Mouse (Mus musculus): Measurements from ENCODE around the gene Cav1. TPM values are rescaled to one million over a fixed set of nuclear protein-coding genes. Genes with fewer than 3 reads are reported as not detected.
A peak's percentile ranks its signal among the peaks of the same experiment; 100 is the strongest.

Gene Cav1
- polyA plus RNA-seq (2014; fragmentation: Nextera tagmentation; extraction: Ambion mirVana) = 287 and 313 TPM in 2 replicates

DNA sequence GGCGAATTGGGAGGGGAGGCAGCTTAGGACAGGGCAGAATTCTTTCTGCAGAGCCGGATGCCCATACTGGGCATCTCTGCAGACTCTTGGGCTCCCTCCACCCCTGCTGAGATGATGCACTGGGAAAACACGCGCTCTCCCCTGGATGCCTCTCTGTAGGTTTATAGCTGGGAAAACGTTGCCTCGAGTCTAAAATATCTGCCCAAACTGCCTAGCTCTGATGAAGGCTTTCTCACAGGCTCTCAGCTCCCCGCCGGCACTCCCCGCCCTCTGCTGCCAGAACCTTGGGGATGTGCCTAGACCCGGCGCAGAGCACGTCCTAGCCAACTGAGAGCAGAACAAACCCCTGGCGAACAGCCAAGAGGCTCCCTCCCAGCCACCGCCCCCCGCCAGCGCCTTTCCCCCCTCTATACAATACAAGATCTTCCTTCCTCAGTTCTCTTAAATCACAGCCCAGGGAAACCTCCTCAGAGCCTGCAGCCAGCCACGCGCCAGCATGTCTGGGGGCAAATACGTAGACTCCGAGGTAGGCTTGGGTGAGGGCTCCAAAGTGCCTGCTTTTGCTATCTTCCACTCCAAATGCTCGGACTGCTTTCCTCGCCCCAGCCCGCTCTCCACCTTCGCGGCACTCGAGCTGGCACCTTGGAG is at the start of gene Cav1:
Cav1 (plus strand) TSS at position 382 of the 648 bp plus-strand sequence.
- H3K27ac ChIP-seq (replicated peaks in 1 of 2; ENCODE audit: control insufficient read depth in 1 of 2, insufficient read depth in 1 of 2, low read depth in 2 of 2, low read length in 2 of 2) = peak within 1 kb of the TSS; percentile 78 to 85
- under 1% methylated on average over 26 of the region's 26 CpGs for WGBS

GRCm38 (mm10) chr6:17258142-17258541 is 48.0 kb upstream of the Cav1 start:
- Histone ChIP-seq H3K9me3 (ENCODE audit: control insufficient read depth, low read length) (no peaks in the 10 kb centered on the region), H3K4me2 (ENCODE audit: low read length) (no peak overlapping the region), H3K27ac (replicated peaks in 1 of 2; ENCODE audit: control insufficient read depth in 1 of 2, insufficient read depth in 1 of 2, low read depth in 2 of 2, low read length in 2 of 2) (no peak overlapping the region), H3K4me3 (ENCODE audit: control insufficient read depth in 1 of 2, insufficient read depth in 1 of 2, low read depth in 1 of 2, low read length in 2 of 2) (no peak overlapping the region), H3K4me1 (ENCODE audit: control insufficient read depth in 2 of 2, insufficient read depth in 2 of 2, low read length in 2 of 2) (no peaks in the 10 kb centered on the region), H3K9ac (ENCODE audit: low read length) (no peak overlapping the region), H3K36me3 (ENCODE audit: control insufficient read depth, insufficient read depth, low read length) (no peaks in the 10 kb centered on the region), H3K27me3 (ENCODE audit: control insufficient read depth, insufficient read depth, low read length) (no peaks in the 10 kb centered on the region)
- 91% methylated on average over 1 of the region's 1 CpGs for WGBS
- no peak for ATAC-seq (ENCODE audit: insufficient number of reproducible peaks, insufficient read depth, low FRiP score, low read depth)

More for the DNA sequence above, at the start of gene Cav1:
- ATAC-seq (ENCODE audit: insufficient number of reproducible peaks, insufficient read depth, low FRiP score, low read depth) = peak; percentile 77
- Histone ChIP-seq H3K4me3 (ENCODE audit: control insufficient read depth in 1 of 2, insufficient read depth in 1 of 2, low read depth in 1 of 2, low read length in 2 of 2) (peak within 1 kb of the TSS; percentile 64), H3K9ac (ENCODE audit: low read length) (peak within 1 kb of the TSS; percentile 78), H3K36me3 (ENCODE audit: control insufficient read depth, insufficient read depth, low read length) (no peaks in the 10 kb centered on the region), H3K9me3 (ENCODE audit: control insufficient read depth, low read length) (no peaks in the 10 kb centered on the region), H3K27me3 (ENCODE audit: control insufficient read depth, insufficient read depth, low read length) (no peaks in the 10 kb centered on the region), H3K4me2 (ENCODE audit: low read length) (peak within 1 kb of the TSS; percentile 96), H3K4me1 (ENCODE audit: control insufficient read depth in 2 of 2, insufficient read depth in 2 of 2, low read length in 2 of 2) (peaks cover 2 to 5% of the 10 kb centered on the region in 2 experiments; a peak in 2 of 4 replicates)

GRCm38 (mm10) chr6:17258911-17259310 is 47.2 kb upstream of the Cav1 start:
- Histone ChIP-seq H3K27me3 (ENCODE audit: control insufficient read depth, insufficient read depth, low read length) (no peaks in the 10 kb centered on the region), H3K27ac (replicated peaks in 1 of 2; ENCODE audit: control insufficient read depth in 1 of 2, insufficient read depth in 1 of 2, low read depth in 2 of 2, low read length in 2 of 2) (no peak overlapping the region), H3K4me1 (ENCODE audit: control insufficient read depth in 2 of 2, insufficient read depth in 2 of 2, low read length in 2 of 2) (no peaks in the 10 kb centered on the region), H3K36me3 (ENCODE audit: control insufficient read depth, insufficient read depth, low read length) (no peaks in the 10 kb centered on the region), H3K4me2 (ENCODE audit: low read length) (no peak overlapping the region), H3K9me3 (ENCODE audit: control insufficient read depth, low read length) (no peaks in the 10 kb centered on the region), H3K4me3 (ENCODE audit: control insufficient read depth in 1 of 2, insufficient read depth in 1 of 2, low read depth in 1 of 2, low read length in 2 of 2) (no peak overlapping the region), H3K9ac (ENCODE audit: low read length) (no peak overlapping the region)
- ATAC-seq (ENCODE audit: insufficient number of reproducible peaks, insufficient read depth, low FRiP score, low read depth) = no peak
- 53% methylated on average over 1 of the region's 1 CpGs for WGBS

DNA sequence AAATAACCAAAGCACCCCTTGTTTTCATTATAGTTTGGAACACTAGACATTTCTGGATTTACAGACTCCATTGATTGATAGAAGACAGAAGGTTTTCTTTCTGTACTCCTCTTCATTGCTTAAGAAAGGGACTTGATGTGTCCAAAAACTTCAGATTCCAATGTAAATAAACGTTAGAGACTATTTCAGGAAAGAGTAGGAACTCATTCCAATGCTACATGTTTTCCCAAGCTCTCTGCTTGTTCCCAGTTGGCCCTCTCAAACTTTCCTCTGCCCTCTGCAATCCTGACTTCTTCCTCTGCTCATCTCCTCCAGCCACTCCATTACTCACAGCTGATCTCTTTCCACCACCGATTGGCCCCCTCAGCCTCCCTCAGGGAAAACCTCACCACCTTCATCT is 43.3 kb upstream of the Cav1 start:
- ATAC-seq (ENCODE audit: insufficient number of reproducible peaks, insufficient read depth, low FRiP score, low read depth) = no peak
- WGBS = 34% methylated on average over 2 of the region's 2 CpGs
- Histone ChIP-seq H3K9ac (ENCODE audit: low read length) (no peak overlapping the region), H3K27ac (replicated peaks in 1 of 2; ENCODE audit: control insufficient read depth in 1 of 2, insufficient read depth in 1 of 2, low read depth in 2 of 2, low read length in 2 of 2) (no peak overlapping the region), H3K27me3 (ENCODE audit: control insufficient read depth, insufficient read depth, low read length) (no peaks in the 10 kb centered on the region), H3K9me3 (ENCODE audit: control insufficient read depth, low read length) (no peaks in the 10 kb centered on the region), H3K4me2 (ENCODE audit: low read length) (no peak overlapping the region), H3K4me3 (ENCODE audit: control insufficient read depth in 1 of 2, insufficient read depth in 1 of 2, low read depth in 1 of 2, low read length in 2 of 2) (no peak overlapping the region), H3K4me1 (ENCODE audit: control insufficient read depth in 2 of 2, insufficient read depth in 2 of 2, low read length in 2 of 2) (no peaks in the 10 kb centered on the region), H3K36me3 (ENCODE audit: control insufficient read depth, insufficient read depth, low read length) (no peaks in the 10 kb centered on the region)

GRCm38 (mm10) chr6:17265043-17265442 is 41.1 kb upstream of the Cav1 start:
- Histone ChIP-seq H3K9ac (ENCODE audit: low read length) (no peak overlapping the region), H3K27me3 (ENCODE audit: control insufficient read depth, insufficient read depth, low read length) (no peaks in the 10 kb centered on the region), H3K4me3 (ENCODE audit: control insufficient read depth in 1 of 2, insufficient read depth in 1 of 2, low read depth in 1 of 2, low read length in 2 of 2) (no peak overlapping the region), H3K36me3 (ENCODE audit: control insufficient read depth, insufficient read depth, low read length) (no peaks in the 10 kb centered on the region), H3K4me1 (ENCODE audit: control insufficient read depth in 2 of 2, insufficient read depth in 2 of 2, low read length in 2 of 2) (no peaks in the 10 kb centered on the region), H3K9me3 (ENCODE audit: control insufficient read depth, low read length) (no peaks in the 10 kb centered on the region), H3K4me2 (ENCODE audit: low read length) (no peak overlapping the region), H3K27ac (replicated peaks in 1 of 2; ENCODE audit: control insufficient read depth in 1 of 2, insufficient read depth in 1 of 2, low read depth in 2 of 2, low read length in 2 of 2) (no peak overlapping the region)
- ATAC-seq (ENCODE audit: insufficient number of reproducible peaks, insufficient read depth, low FRiP score, low read depth) = no peak
- WGBS = 64% methylated on average over 4 of the region's 4 CpGs

DNA sequence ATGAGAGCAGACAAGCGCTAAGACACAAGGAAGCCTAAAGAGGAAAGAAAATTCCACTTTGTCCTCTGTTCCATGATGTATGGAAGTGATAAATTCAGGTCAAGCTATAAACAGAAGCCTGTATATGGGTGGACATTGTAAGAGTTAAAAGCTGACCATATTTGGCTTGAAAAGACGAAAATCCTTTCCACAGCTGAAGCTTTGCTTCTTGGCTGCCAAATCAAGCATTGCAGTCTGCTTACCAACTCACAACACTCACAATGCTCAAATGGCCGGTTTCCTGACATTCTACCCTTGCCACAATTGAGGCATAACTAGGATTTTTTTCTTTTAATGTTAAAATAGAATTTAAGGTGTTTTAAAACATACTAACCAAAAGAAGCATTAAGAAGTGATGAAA is 39.7 kb upstream of the Cav1 start:
- no peak for ATAC-seq (ENCODE audit: insufficient number of reproducible peaks, insufficient read depth, low FRiP score, low read depth)

DNA sequence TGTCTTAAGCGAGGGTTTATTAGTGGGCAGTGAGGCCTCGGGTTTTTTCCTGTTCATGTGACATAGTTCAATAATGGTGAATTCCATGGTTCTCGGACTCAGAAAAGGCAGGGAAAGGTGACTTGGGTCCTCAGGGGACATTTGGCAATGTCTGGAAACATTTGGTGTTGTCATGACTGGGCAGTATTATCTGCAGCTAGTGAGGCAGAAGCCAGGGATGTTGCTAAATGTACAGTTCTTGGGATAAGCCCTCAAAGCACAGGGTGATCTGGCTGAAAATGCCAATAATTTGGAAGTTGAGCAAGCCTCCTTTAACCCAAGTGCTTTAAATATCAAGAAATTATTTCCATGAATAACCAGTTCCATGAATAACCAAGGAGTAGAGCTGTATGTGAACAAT is 27.8 kb upstream of the Cav1 start:
- Histone ChIP-seq H3K4me2 (ENCODE audit: low read length) (no peak overlapping the region), H3K9ac (ENCODE audit: low read length) (no peak overlapping the region), H3K27me3 (ENCODE audit: control insufficient read depth, insufficient read depth, low read length) (0 out of 2 replicates have a peak, but pooled peaks cover 5% of the 10 kb centered on the region), H3K4me3 (ENCODE audit: control insufficient read depth in 1 of 2, insufficient read depth in 1 of 2, low read depth in 1 of 2, low read length in 2 of 2) (no peak overlapping the region), H3K36me3 (ENCODE audit: control insufficient read depth, insufficient read depth, low read length) (no peaks in the 10 kb centered on the region), H3K27ac (replicated peaks in 1 of 2; ENCODE audit: control insufficient read depth in 1 of 2, insufficient read depth in 1 of 2, low read depth in 2 of 2, low read length in 2 of 2) (no peak overlapping the region), H3K9me3 (ENCODE audit: control insufficient read depth, low read length) (no peaks in the 10 kb centered on the region), H3K4me1 (ENCODE audit: control insufficient read depth in 2 of 2, insufficient read depth in 2 of 2, low read length in 2 of 2) (peaks cover 3 to 8% of the 10 kb centered on the region in 2 experiments; a peak in 2 of 4 replicates)
- 76% methylated on average over 3 of the region's 3 CpGs for WGBS
- no peak for ATAC-seq (ENCODE audit: insufficient number of reproducible peaks, insufficient read depth, low FRiP score, low read depth)

More for the DNA sequence above, 39.7 kb upstream of the Cav1 start:
- H3K27me3 ChIP-seq (ENCODE audit: control insufficient read depth, insufficient read depth, low read length) = no peaks in the 10 kb centered on the region
- no peak overlapping the region for H3K4me2 ChIP-seq (ENCODE audit: low read length)
- 71% methylated on average over 3 of the region's 3 CpGs for WGBS
- H3K9me3 ChIP-seq (ENCODE audit: control insufficient read depth, low read length) = no peaks in the 10 kb centered on the region
- no peaks in the 10 kb centered on the region for H3K36me3 ChIP-seq (ENCODE audit: control insufficient read depth, insufficient read depth, low read length)
- no peak overlapping the region for H3K9ac ChIP-seq (ENCODE audit: low read length)
- no peaks in the 10 kb centered on the region for H3K4me1 ChIP-seq (ENCODE audit: control insufficient read depth in 2 of 2, insufficient read depth in 2 of 2, low read length in 2 of 2)
- H3K27ac ChIP-seq (replicated peaks in 1 of 2; ENCODE audit: control insufficient read depth in 1 of 2, insufficient read depth in 1 of 2, low read depth in 2 of 2, low read length in 2 of 2) = no peak overlapping the region
- H3K4me3 ChIP-seq (ENCODE audit: control insufficient read depth in 1 of 2, insufficient read depth in 1 of 2, low read depth in 1 of 2, low read length in 2 of 2) = no peak overlapping the region
